Mouse (Mus musculus) lung, adult 2 months (tissue): Measurements from ENCODE around the gene Rfx7. TPM values are rescaled to one million over a fixed set of nuclear protein-coding genes. Genes with fewer than 3 reads are reported as not detected.

Experiments
- DNase-seq: peaks from one replicate; pipeline ENCODE4 v3.0.0; 2022
- H3K4me1 ChIP-seq: fragments of 200-500 bp; 2 replicates; pipeline ENCODE4 v1.6.1; 2011; ENCODE audit warnings: low read length; ENCODE audit not compliant: control insufficient read depth, insufficient read depth
- H3K4me3 ChIP-seq: fragments of 200-500 bp; replicated peaks from 2 replicates; pipeline ENCODE3; 2011; ENCODE audit warnings: low read depth, mild to moderate bottlenecking, control low read depth, low read length; ENCODE audit errors: extremely low read depth
- CTCF ChIP-seq: fragments of 200-500 bp; IDR thresholded peaks from 2 replicates; pipeline ENCODE4 v1.5.1; 2011; ENCODE audit warnings: mild to moderate bottlenecking, low read length, control low read depth; ENCODE audit not compliant: insufficient read depth
- POLR2A ChIP-seq: fragments of 200-500 bp; IDR thresholded peaks from 2 replicates; pipeline ENCODE4 v1.6.1; 2011; ENCODE audit warnings: low read depth, mild to moderate bottlenecking, control low read depth, low read length, borderline replicate concordance; ENCODE audit errors: extremely low read depth
- WGBS: fragments of 180-500 bp; shearing (Covaris S2); methylation state at CpG from one replicate; pipeline ENCODE4 v1.1.7; 2018; 5-methylcytosine and 5-hydroxymethylcytosine counted together
- polyA plus RNA-seq: library from polyadenylated mRNA; depleted of rRNA; stranded (reverse); fragments of >200 nt; gene quantifications from 2 replicates; pipeline ENCODE4 v1.2.3, GENCODE M21; 2012

Gene Rfx7
- polyA plus RNA-seq, 1 experiment, result 6.1 TPM

DNA sequence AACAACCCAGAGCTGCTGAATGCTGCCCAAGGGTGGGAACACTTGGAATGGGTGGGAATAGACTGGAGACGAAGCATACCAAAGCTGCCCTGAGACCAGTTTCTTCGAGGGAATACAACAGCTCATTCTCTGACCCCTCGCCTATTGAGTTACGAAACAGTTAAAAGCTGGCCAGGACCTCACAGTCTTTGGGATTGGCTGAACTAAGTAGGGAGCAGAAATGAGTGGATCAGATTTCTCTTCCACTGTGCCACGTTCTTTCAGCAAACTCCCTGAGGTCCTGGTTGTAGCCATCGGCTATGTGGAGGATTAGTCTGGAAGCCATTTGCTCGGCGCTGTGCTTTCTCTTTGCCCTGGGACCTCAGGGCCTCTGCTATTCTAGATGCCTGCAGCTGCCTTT is 120.9 kb downstream of the Rfx7 start:
- Histone ChIP-seq H3K4me3 (no peak overlapping the region), H3K4me1 (peaks cover 6% of the 10 kb centered on the region; the same call in 1 of the 2 replicates)
- 39% methylated on average over 8 of the region's 8 CpGs for WGBS
- no peak for TF ChIP-seq CTCF
- no peak for TF ChIP-seq POLR2A
- no peak for DNase-seq

DNA sequence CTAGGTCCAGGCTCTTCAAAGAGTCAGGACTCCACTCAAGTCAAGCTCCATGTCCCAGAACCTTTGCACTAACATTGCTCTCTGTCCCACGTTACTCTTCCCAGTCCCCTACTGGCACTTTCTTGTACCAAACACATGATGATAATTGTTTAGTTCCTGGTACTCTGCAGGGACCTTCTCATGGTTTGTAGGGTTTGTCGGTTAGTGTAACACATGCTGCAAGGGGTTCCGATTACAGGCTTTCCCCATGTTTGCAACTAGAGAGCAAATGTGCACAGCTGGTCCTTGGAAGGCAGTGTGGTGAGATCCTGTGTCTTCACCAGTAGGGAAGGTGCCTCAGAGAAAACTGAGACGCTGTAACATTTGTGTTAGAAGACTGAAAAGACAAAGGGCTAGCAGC is 121.5 kb downstream of the Rfx7 start:
- Histone ChIP-seq H3K4me1 (peaks cover 6% of the 10 kb centered on the region; the same call in 1 of the 2 replicates), H3K4me3 (no peak overlapping the region)
- TF ChIP-seq POLR2A, result no peak
- TF ChIP-seq CTCF, result no peak
- DNase-seq, result no peak
- WGBS, result 49% methylated on average over 4 of the region's 4 CpGs

DNA sequence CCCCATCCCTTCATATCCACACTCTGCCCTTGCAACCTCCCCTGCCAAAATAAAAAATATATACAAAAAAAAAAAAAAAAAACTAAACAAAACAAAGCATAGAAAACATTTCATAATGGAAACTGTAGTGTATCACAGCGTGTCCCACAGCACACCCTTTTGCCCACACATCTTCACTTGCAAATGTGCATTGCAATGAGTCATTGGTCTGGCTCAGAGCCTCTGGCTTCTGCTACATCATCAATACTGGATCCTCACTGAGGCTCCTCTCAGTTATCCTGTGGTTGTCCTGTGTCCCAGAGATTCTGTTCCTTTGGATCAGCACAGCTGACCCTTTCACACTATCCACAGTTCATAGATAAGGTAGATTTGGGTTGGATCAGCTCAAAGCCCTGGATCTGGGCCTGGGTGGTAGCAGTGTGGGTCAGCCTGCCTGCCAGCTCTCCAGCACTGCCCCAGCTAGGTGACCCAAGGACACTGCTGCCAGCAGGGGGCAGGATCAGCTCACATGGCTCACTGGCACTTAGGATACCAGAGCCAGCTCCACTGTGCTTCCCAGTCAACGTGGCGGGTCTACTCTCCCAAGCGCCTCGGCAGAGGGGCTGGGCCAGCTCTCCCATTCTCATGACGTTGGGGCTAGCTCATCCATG is 122.7 kb downstream of the Rfx7 start:
- TF ChIP-seq POLR2A, result no peak
- TF ChIP-seq CTCF, result peak; percentile 92
- peak; percentile 87 for DNase-seq

DNA sequence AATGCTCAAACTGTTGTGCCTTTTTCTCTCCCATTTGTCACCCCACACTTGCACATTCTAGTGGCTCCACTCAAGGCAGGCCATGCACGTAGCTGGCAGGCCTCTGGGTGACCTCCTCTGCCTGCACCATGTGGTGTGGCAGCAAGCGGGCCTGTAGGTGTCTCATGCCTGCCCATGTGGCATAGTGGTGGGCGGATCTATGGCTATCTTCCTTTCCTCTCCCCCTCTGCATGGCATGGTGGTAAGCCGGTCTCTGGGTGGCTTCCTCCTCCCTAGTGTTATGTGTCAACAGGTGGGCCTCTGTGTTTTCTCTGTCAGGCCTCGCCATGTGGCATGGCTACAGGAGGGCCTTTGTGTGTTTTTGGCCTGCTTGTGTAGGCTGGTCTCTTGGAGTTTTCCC is 123.6 kb downstream of the Rfx7 start:
- no peak for DNase-seq
- no peak overlapping the region for H3K4me3 ChIP-seq
- 81% methylated on average over 5 of the region's 5 CpGs for WGBS
- H3K4me1 ChIP-seq, result peaks cover 6% of the 10 kb centered on the region; the same call in 1 of the 2 replicates
- TF ChIP-seq POLR2A, result no peak
- no peak for TF ChIP-seq CTCF

More for the DNA sequence above, 122.7 kb downstream of the Rfx7 start:
- Histone ChIP-seq H3K4me3 (no peak overlapping the region), H3K4me1 (peaks cover 6% of the 10 kb centered on the region; the same call in 1 of the 2 replicates)
- 47% methylated on average over 6 of the region's 6 CpGs for WGBS

DNA sequence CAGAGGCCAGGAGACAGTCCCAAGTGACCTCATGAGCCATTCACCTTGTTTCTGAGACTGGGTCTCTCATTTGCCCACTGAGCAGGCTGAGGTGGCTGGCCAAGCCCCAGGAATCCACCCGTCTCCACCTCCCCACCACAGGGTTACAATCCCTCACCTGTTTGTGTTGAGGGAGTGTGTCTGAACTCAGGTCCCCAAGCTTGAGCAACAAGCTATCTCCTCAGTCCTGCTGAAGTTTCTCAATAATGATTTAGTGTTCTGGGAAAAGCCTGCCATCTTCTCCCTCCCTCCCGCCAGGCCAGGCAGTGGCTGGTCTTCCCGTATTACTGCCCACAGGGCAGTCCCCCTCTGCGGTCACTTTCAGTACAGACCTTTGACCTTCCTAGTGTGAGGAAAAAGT is 124.5 kb downstream of the Rfx7 start:
- DNase-seq, result no peak
- no peak for TF ChIP-seq CTCF
- TF ChIP-seq POLR2A, result no peak
- Histone ChIP-seq H3K4me3 (no peak overlapping the region), H3K4me1 (peaks cover 6% of the 10 kb centered on the region; the same call in 1 of the 2 replicates)
- 40% methylated on average over 4 of the region's 4 CpGs for WGBS

DNA sequence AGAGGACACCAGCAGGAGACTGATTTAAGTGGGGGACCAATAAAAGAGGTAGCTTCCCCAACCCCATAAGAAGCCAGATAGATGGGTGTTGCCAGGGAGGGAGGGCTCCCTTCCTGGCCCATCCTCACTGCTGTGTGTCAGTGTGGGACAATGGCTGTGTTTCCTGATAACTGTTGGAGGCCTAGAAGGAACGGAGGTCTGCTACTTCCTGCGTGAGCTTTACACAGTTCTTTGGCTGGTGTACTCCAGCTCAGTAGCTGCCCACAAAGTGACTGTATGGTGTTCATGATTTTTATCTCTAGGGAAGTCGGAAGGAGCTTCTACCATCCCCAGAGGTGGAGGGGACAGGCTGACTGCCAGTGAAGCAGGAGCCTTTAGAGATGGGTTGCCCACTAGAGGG is 124.9 kb downstream of the Rfx7 start:
- WGBS, result 49% methylated on average over 3 of the region's 3 CpGs
- TF ChIP-seq CTCF, result no peak
- no peak for TF ChIP-seq POLR2A

DNA sequence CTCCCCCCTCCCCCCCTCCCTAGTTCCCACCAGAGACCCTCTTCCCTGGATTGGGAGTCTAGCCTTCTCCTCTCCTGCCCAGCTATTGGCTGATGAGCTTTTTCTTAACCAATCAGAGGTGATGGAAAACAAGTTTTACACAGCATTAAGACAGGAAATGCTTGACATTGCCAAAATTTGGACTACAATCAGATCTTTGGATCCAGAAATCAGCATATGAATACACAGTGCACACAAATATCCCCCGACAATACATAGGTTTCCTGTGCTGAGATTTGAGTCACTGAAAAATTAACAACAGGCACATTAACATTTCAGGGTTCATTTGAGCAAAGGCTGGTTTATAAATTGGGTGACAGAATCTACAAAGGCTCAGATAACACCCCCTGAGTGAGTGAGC is 125.7 kb downstream of the Rfx7 start:
- WGBS, result 49% methylated on average over 1 of the region's 1 CpGs
- H3K4me3 ChIP-seq, result no peak overlapping the region
- peaks cover 6% of the 10 kb centered on the region; the same call in 1 of the 2 replicates for H3K4me1 ChIP-seq
- TF ChIP-seq POLR2A (no peak), CTCF (no peak)
- DNase-seq, result no peak

More for the DNA sequence above, 124.9 kb downstream of the Rfx7 start:
- H3K4me1 ChIP-seq, result peaks cover 6% of the 10 kb centered on the region; the same call in 1 of the 2 replicates
- DNase-seq, result no peak
- no peak overlapping the region for H3K4me3 ChIP-seq

DNA sequence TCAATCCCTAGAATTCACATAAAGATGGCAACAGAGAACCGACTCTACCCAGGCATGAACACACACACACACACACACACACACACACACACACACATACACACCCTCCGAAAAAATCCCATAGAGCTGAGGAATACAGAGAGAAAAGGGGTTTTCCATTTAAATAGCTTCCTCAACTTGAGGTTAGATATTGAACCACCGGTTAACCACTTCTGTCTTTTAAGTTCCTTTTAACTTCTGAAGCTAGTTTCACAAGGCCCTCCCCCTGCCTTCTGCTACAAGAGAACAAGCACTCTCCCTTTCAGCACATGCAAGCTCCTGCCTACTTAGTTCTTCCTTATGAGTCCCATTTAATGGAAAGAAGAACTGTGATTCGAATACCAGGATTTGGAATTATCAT is 128.1 kb downstream of the Rfx7 start:
- 59% methylated on average over 4 of the region's 4 CpGs for WGBS
- H3K4me3 ChIP-seq, result no peak overlapping the region
- TF ChIP-seq CTCF (no peak), POLR2A (no peak)
- DNase-seq, result no peak
- H3K4me1 ChIP-seq, result peaks cover 12% of the 10 kb centered on the region

DNA sequence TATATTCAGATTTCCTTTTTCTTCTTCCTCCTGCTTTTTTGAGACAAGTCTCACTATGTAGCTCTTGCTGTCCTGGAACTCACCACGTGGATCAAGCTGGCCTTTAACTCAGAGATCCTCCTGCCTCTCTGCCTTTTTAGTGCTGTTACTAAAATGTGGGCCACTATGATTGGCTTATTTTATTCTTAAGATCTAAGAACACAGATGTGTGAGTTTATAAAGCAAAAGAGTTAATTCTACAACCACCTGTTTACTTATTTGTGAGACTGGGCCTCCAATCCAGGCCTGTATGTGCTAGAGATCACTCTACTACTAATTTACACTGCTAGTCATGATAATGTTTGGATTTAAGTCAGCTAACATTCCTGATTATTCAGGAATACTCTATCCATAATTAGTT is 128.9 kb downstream of the Rfx7 start:
- DNase-seq, result no peak
- Histone ChIP-seq H3K4me1 (peaks cover 17% of the 10 kb centered on the region), H3K4me3 (no peak overlapping the region)
- WGBS, result 69% methylated on average over 1 of the region's 1 CpGs
- TF ChIP-seq CTCF (no peak), POLR2A (no peak)

DNA sequence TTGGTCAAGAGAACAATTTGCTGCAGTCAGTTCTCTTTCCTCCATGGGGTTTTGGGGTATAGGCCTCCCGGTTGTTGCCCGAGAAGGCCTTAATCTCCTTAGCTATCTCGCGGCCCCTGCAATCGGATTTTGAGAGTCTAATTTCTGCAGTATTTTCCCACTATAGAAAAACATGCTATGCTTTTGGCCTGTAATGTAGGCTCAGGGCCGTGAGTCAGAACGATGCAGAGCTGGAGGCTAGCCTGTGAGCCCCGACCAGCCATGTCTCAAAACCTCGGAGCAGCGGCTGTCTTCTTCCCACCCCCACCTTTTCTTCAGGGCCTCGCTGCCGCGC is 129.5 kb downstream of the Rfx7 start:
- no peak for DNase-seq
- WGBS, result 2% methylated on average over 13 of the region's 13 CpGs
- peaks cover 17% of the 10 kb centered on the region for H3K4me1 ChIP-seq
- peak overlapping the region; percentile 77 for H3K4me3 ChIP-seq
- TF ChIP-seq CTCF, result no peak
- TF ChIP-seq POLR2A, result no peak

DNA sequence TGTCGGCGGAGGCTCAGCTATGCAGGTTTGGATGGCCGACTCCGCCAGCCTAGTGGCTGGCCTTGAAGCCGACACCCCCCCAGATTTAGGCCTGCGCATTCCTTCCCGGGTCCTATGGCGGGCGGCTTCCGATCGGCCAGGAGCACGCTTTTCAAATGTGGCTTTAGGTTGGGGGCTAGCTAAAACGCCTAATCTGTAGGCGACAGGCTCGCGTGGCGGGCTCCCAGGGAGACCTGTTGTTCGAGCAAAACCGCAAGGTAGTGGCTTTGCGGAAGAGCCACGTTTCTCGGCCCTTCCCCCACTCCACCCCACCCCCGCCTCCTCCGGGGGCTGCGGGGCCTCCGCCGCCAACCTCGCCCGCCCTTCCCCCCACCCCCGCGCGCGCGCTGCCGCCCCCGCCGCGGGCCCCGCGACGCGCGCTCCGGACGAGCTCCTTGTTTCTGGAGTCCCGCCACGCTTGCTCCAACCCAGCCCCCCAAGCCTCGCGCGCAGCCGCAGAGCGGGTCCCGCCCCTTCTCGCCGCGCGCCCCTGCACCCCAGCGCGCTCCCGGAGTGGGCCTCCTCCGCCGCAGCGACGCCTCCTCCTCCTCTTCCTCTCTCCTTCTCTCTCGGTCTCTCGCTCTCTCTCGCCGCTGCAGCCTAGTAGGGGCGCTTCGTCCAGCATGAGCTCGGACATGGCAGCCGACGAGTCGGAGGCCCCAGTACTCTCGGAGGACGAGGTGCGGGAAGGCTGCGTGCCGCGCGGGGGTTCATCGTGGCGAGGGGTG is 130.0 kb downstream of the Rfx7 start, which contains the start of gene Nedd4:
Gene Nedd4, plus strand, starts transcription at position 452 of the 767 bp plus-strand sequence.
- 1% methylated on average over 70 of the region's 83 CpGs for WGBS
- TF ChIP-seq CTCF (no peak), POLR2A (peak; percentile 96; the same call in 1 of the 2 replicates)
- peak; percentile 93 for DNase-seq
- peak within 1 kb of the TSS; percentile 99 for H3K4me3 ChIP-seq
- peaks cover 19% of the 10 kb centered on the region for H3K4me1 ChIP-seq
